In genomic region chr12:117468329-117468728, GRCm38 (mm10) we compare ENCODE assay signal across 10 mouse cellular contexts. TPM values are rescaled to one million over a fixed set of nuclear protein-coding genes. Genes with fewer than 3 reads are reported as not detected.
A peak's percentile ranks its signal among the peaks of the same experiment; 100 is the strongest.
DNase-seq lines count a peak whose midpoint lies in the region; ATAC-seq and TF ChIP-seq lines count a peak whose summit lies in the region.
"Had no signal": no experiment of that assay in that cellular context is flagged by ENCODE, and none has a peak within 500 bp of the region (broad histone marks: within the 10 kb centered on the region; RNA-seq: fewer than 3 reads in every experiment).

No protein-coding gene starts in this region.

- no peak overlapping the region for H3K4me2 ChIP-seq in kidney, embryonic 15.5 days
- H3K4me2 ChIP-seq: neural tube, embryonic 13.5 days had no signal

- peak; percentile 60 to 76 for DNase-seq in heart, adult 18-20 months
- DNase-seq in heart, embryonic 10.5 days (ENCODE audit: low spot score): no peak
- DNase-seq in 3T3-L1 (ENCODE audit: low read depth, low spot score): peak; percentile 15
- DNase-seq in Patski (ENCODE audit: low read depth, low spot score): no peak
- DNase-seq in heart, postnatal 14 days: peak; percentile 32 to 56
- DNase-seq in spleen, postnatal 36 days (ENCODE audit: low spot score in 2 of 2): no peak
- no peak for DNase-seq in testis, postnatal 10 days (ENCODE audit: low spot score)
- DNase-seq: kidney, adult 2 months had no signal

- intact Hi-C loops in heart, postnatal 14 days (cut with DNase I): no loop called here

- H3K9me3 ChIP-seq in heart, embryonic 10.5 days: no peaks in the 10 kb centered on the region
- H3K9me3 ChIP-seq in kidney, embryonic 15.5 days (replicated peaks): no peaks in the 10 kb centered on the region
- H3K9me3 ChIP-seq: neural tube, embryonic 13.5 days had no signal

- no peak overlapping the region for H3K27ac ChIP-seq in heart, embryonic 10.5 days
- H3K27ac ChIP-seq in kidney, embryonic 15.5 days: no peak overlapping the region
- H3K27ac ChIP-seq: neural tube, embryonic 13.5 days had no signal

- ATAC-seq in Patski: peak; percentile 57
- ATAC-seq in kidney, embryonic 15.5 days (replicated peaks; ENCODE audit: low FRiP score): no peak

- peaks cover 18% of the 10 kb centered on the region; the same call in 1 of the 2 replicates for H3K4me1 ChIP-seq in heart, embryonic 10.5 days
- H3K4me1 ChIP-seq in kidney, embryonic 15.5 days: no peaks in the 10 kb centered on the region
- H3K4me1 ChIP-seq: neural tube, embryonic 13.5 days had no signal

- 19% methylated on average over 5 of the region's 5 CpGs for WGBS in heart, embryonic 10.5 days
- 70% methylated on average over 5 of the region's 5 CpGs for WGBS in kidney, embryonic 15.5 days

- CTCF ChIA-PET in Patski (lab: Charles Lee): interaction anchor here (1.0 kb wide), 1 partner anchor 10 kb away, joined by 3 read pairs; no protein-coding TSS in a partner anchor

- in situ Hi-C loops in Patski (cut with MboI; ENCODE audit: low pct_unique_long_range_greater_than_20kb): no loop called here

- H3K36me3 ChIP-seq in heart, embryonic 10.5 days: no peaks in the 10 kb centered on the region
- H3K36me3 ChIP-seq in kidney, embryonic 15.5 days: no peaks in the 10 kb centered on the region
- H3K36me3 ChIP-seq: neural tube, embryonic 13.5 days had no signal

- POLR2A ChIA-PET in Patski (lab: Charles Lee): no interaction called here

- TF ChIP-seq CTCF in Patski (IDR thresholded peaks at IDR 0.05): no peak

- H3K9ac ChIP-seq in kidney, embryonic 15.5 days: no peak overlapping the region
- H3K9ac ChIP-seq: neural tube, embryonic 13.5 days had no signal

- no peak overlapping the region for H3K4me3 ChIP-seq in heart, embryonic 10.5 days
- H3K4me3 ChIP-seq in kidney, embryonic 15.5 days (replicated peaks): no peak overlapping the region
- H3K4me3 ChIP-seq: neural tube, embryonic 13.5 days had no signal

- no peaks in the 10 kb centered on the region for H3K27me3 ChIP-seq in heart, embryonic 10.5 days (ENCODE audit: insufficient read depth, poor library complexity, severe bottlenecking)
- H3K27me3 ChIP-seq in Patski: no peaks in the 10 kb centered on the region
- no peaks in the 10 kb centered on the region for H3K27me3 ChIP-seq in kidney, embryonic 15.5 days
- H3K27me3 ChIP-seq: neural tube, embryonic 13.5 days had no signal

RNA-seq across cellular contexts. Expression of gene Rapgef5, which starts 48.0 kb away (rescaled TPM):
- total RNA-seq in heart, adult 18-20 months (2021): 10 to 100 TPM; 31.7 to 34.8 TPM
- polyA plus RNA-seq in heart, embryonic 10.5 days (2016; fragmentation: Nextera tagmentation; extraction: Ambion mirVana): 9.4 and 17.8 TPM in 2 replicates
- polyA plus RNA-seq in Patski (2021): 2.1 TPM
- 10 to 100 TPM; 47.8 to 48.9 TPM for total RNA-seq in heart, postnatal 14 days (2021)
- 14.2 and 15.1 TPM in 2 replicates for polyA plus RNA-seq in kidney, embryonic 15.5 days (2015; fragmentation: Nextera tagmentation; extraction: Ambion mirVana)

Comparison
In these comparisons a context has a peak if more than half of its experiments do, and no peak if none do; other contexts are left out.
1. DNase-seq: peak in heart, adult 18-20 months (2 of 2), 3T3-L1 (single experiment) and heart, postnatal 14 days (2 of 2); none in heart, embryonic 10.5 days (single experiment), Patski (single experiment), spleen, postnatal 36 days (0 of 2) and testis, postnatal 10 days (single experiment).